Mouse (Mus musculus): ENCODE data around the gene Trafd1. TPM values are rescaled to one million over a fixed set of nuclear protein-coding genes. Genes with fewer than 3 reads are reported as not detected.

Trafd1 gene
- 41.4 and 52.5 TPM in 2 replicates for total RNA-seq (2014; fragmentation: Nextera tagmentation)
- 15.5 and 39.2 TPM in 2 replicates for total RNA-seq (2017)

GRCm38 (mm10) chr5:121385461-121386119 is at the start of gene Trafd1:
Gene Trafd1, minus strand, starts transcription at chr5:121385632.
- peak; percentile 96 for ATAC-seq (replicated peaks; ENCODE audit: low FRiP score, low TSS enrichment, poor library complexity, severe bottlenecking)

- ATAC-seq (replicated peaks; ENCODE audit: low FRiP score, low TSS enrichment, poor library complexity, severe bottlenecking), result no peak
Observed at GRCm38 (mm10) chr5:121428954-121429353, 43.5 kb upstream of the Trafd1 start.

GRCm38 (mm10) chr5:121423297-121423696 is 37.9 kb upstream of the Trafd1 start:
- no peak for ATAC-seq (replicated peaks; ENCODE audit: low FRiP score, low TSS enrichment, poor library complexity, severe bottlenecking)

GRCm38 (mm10) chr5:121422787-121423186 is 37.4 kb upstream of the Trafd1 start:
- ATAC-seq (replicated peaks; ENCODE audit: low FRiP score, low TSS enrichment, poor library complexity, severe bottlenecking), result no peak

- no peak for ATAC-seq (replicated peaks; ENCODE audit: low FRiP score, low TSS enrichment, poor library complexity, severe bottlenecking)
Observed at GRCm38 (mm10) chr5:121420721-121421120, 35.3 kb upstream of the Trafd1 start.

- ATAC-seq (replicated peaks; ENCODE audit: low FRiP score, low TSS enrichment, poor library complexity, severe bottlenecking), result no peak
Observed at GRCm38 (mm10) chr5:121410975-121411374, 25.5 kb upstream of the Trafd1 start.

- ATAC-seq (replicated peaks; ENCODE audit: low FRiP score, low TSS enrichment, poor library complexity, severe bottlenecking), result no peak
Observed at GRCm38 (mm10) chr5:121407856-121408255, 22.4 kb upstream of the Trafd1 start.

GRCm38 (mm10) chr5:121400849-121401248 is 15.4 kb upstream of the Trafd1 start:
- peak; percentile 22; the same call in 1 of the 2 replicates for ATAC-seq (replicated peaks; ENCODE audit: low FRiP score, low TSS enrichment, poor library complexity, severe bottlenecking)

- ATAC-seq (replicated peaks; ENCODE audit: low FRiP score, low TSS enrichment, poor library complexity, severe bottlenecking), result no peak
Observed at GRCm38 (mm10) chr5:121400064-121400463, 14.6 kb upstream of the Trafd1 start.

- ATAC-seq (replicated peaks; ENCODE audit: low FRiP score, low TSS enrichment, poor library complexity, severe bottlenecking), result no peak
Observed at GRCm38 (mm10) chr5:121399540-121399939, 14.1 kb upstream of the Trafd1 start.

- no peak for ATAC-seq (replicated peaks; ENCODE audit: low FRiP score, low TSS enrichment, poor library complexity, severe bottlenecking)
Observed at GRCm38 (mm10) chr5:121398965-121399462, 13.6 kb upstream of the Trafd1 start.

GRCm38 (mm10) chr5:121398146-121398964 is 12.9 kb upstream of the Trafd1 start:
- no peak for ATAC-seq (replicated peaks; ENCODE audit: low FRiP score, low TSS enrichment, poor library complexity, severe bottlenecking)

- peak; percentile 92 for ATAC-seq (replicated peaks; ENCODE audit: low FRiP score, low TSS enrichment, poor library complexity, severe bottlenecking)
Observed at GRCm38 (mm10) chr5:121397187-121398145, 12.0 kb upstream of the Trafd1 start, which contains the start of gene Naa25. Gene Naa25, plus strand, starts transcription at chr5:121397936.

GRCm38 (mm10) chr5:121395621-121396020 is 10.2 kb upstream of the Trafd1 start:
- no peak for ATAC-seq (replicated peaks; ENCODE audit: low FRiP score, low TSS enrichment, poor library complexity, severe bottlenecking)

- no peak for ATAC-seq (replicated peaks; ENCODE audit: low FRiP score, low TSS enrichment, poor library complexity, severe bottlenecking)
Observed at GRCm38 (mm10) chr5:121393402-121393801, 8.0 kb upstream of the Trafd1 start.

- ATAC-seq (replicated peaks; ENCODE audit: low FRiP score, low TSS enrichment, poor library complexity, severe bottlenecking), result no peak
Observed at GRCm38 (mm10) chr5:121392667-121393380, 7.4 kb upstream of the Trafd1 start.

GRCm38 (mm10) chr5:121389691-121390090 is 4.3 kb upstream of the Trafd1 start:
- no peak for ATAC-seq (replicated peaks; ENCODE audit: low FRiP score, low TSS enrichment, poor library complexity, severe bottlenecking)

GRCm38 (mm10) chr5:121389106-121389505 is 3.7 kb upstream of the Trafd1 start:
- ATAC-seq (replicated peaks; ENCODE audit: low FRiP score, low TSS enrichment, poor library complexity, severe bottlenecking), result no peak

- ATAC-seq (replicated peaks; ENCODE audit: low FRiP score, low TSS enrichment, poor library complexity, severe bottlenecking), result no peak
Observed at GRCm38 (mm10) chr5:121387126-121387525, 1.7 kb upstream of the Trafd1 start.
